Mouse (Mus musculus) embryonic fibroblast, embryonic 13.5 days (primary cell): ENCODE data around the gene Macrod2. TPM values are rescaled to one million over a fixed set of nuclear protein-coding genes. Genes with fewer than 3 reads are reported as not detected.

Experiments
- H3K27ac ChIP-seq: 2 replicates; pipeline ENCODE4 v1.5.1; 2012; ENCODE audit warnings: low read length, control low read depth, inconsistent platforms; ENCODE audit not compliant: insufficient read depth
- H3K4me1 ChIP-seq: 2 replicates; pipeline ENCODE4 v1.6.1; 2011; ENCODE audit warnings: low read length; ENCODE audit not compliant: control insufficient read depth, insufficient read depth
- H3K4me3 ChIP-seq: 2 replicates; pipeline ENCODE4 v1.5.1; 2011; ENCODE audit warnings: mild to moderate bottlenecking, control low read depth, low read length; ENCODE audit not compliant: insufficient read depth
- CTCF ChIP-seq: IDR thresholded peaks from 2 replicates; pipeline ENCODE4 v1.5.1; 2011; ENCODE audit warnings: mild to moderate bottlenecking, control low read depth, low read length, moderate library complexity, borderline replicate concordance; ENCODE audit not compliant: insufficient read depth
- POLR2A ChIP-seq: IDR thresholded peaks from 2 replicates; pipeline ENCODE4 v1.6.1; 2011; ENCODE audit warnings: low read depth, mild to moderate bottlenecking, control low read depth, low read length, moderate library complexity
- polyA plus RNA-seq: library from polyadenylated mRNA; stranded (reverse); fragments of >200 nt; gene quantifications from 2 replicates; pipeline ENCODE4 v1.2.4, GENCODE M21; 2011; ENCODE audit warnings: low read depth; ENCODE audit not compliant: missing spikeins, insufficient read length

Macrod2 gene
- polyA plus RNA-seq, 1 experiment: 8.6 TPM

GRCm38 (mm10) chr2:141954795-141955194 lies 1559.7 kb downstream of the Macrod2 start:
- H3K27ac ChIP-seq: no peak overlapping the region
- TF ChIP-seq CTCF: no peak
- no peak for TF ChIP-seq POLR2A
- no peaks in the 10 kb centered on the region for H3K4me1 ChIP-seq
- no peak overlapping the region for H3K4me3 ChIP-seq

- Histone ChIP-seq H3K27ac (no peak overlapping the region), H3K4me3 (no peak overlapping the region), H3K4me1 (no peaks in the 10 kb centered on the region)
- no peak for TF ChIP-seq POLR2A
Observed at GRCm38 (mm10) chr2:141955197-141955596, 1560.1 kb downstream of the Macrod2 start.

GRCm38 (mm10) chr2:141962868-141963267 lies 1567.8 kb downstream of the Macrod2 start:
- no peak overlapping the region for H3K4me3 ChIP-seq
- no peaks in the 10 kb centered on the region for H3K4me1 ChIP-seq
- no peak for TF ChIP-seq CTCF
- no peak for TF ChIP-seq POLR2A
- H3K27ac ChIP-seq: no peak overlapping the region

- Histone ChIP-seq H3K27ac (no peak overlapping the region), H3K4me3 (no peak overlapping the region), H3K4me1 (no peaks in the 10 kb centered on the region)
- no peak for TF ChIP-seq POLR2A
- no peak for TF ChIP-seq CTCF
Observed at GRCm38 (mm10) chr2:141983664-141984395, 1588.7 kb downstream of the Macrod2 start.

GRCm38 (mm10) chr2:141998901-141999300 lies 1603.8 kb downstream of the Macrod2 start:
- Histone ChIP-seq H3K4me1 (peaks cover 3% of the 10 kb centered on the region), H3K27ac (no peak overlapping the region), H3K4me3 (no peak overlapping the region)
- TF ChIP-seq POLR2A (no peak), CTCF (no peak)

GRCm38 (mm10) chr2:142024534-142025155 lies 1629.5 kb downstream of the Macrod2 start:
- H3K4me3 ChIP-seq: no peak overlapping the region
- H3K4me1 ChIP-seq: no peaks in the 10 kb centered on the region
- TF ChIP-seq CTCF (no peak), POLR2A (no peak)
- no peak overlapping the region for H3K27ac ChIP-seq

GRCm38 (mm10) chr2:142026721-142027120 lies 1631.6 kb downstream of the Macrod2 start:
- Histone ChIP-seq H3K4me1 (no peaks in the 10 kb centered on the region), H3K4me3 (no peak overlapping the region), H3K27ac (no peak overlapping the region)
- TF ChIP-seq POLR2A: no peak
- TF ChIP-seq CTCF: no peak

GRCm38 (mm10) chr2:142030756-142031646 lies 1635.9 kb downstream of the Macrod2 start:
- no peak overlapping the region for H3K4me3 ChIP-seq
- no peaks in the 10 kb centered on the region for H3K4me1 ChIP-seq
- H3K27ac ChIP-seq: no peak overlapping the region
- TF ChIP-seq POLR2A (no peak), CTCF (no peak)

- Histone ChIP-seq H3K4me1 (no peaks in the 10 kb centered on the region), H3K4me3 (no peak overlapping the region), H3K27ac (no peak overlapping the region)
- TF ChIP-seq CTCF: no peak
- TF ChIP-seq POLR2A: no peak
Observed at GRCm38 (mm10) chr2:142055576-142055975, 1660.5 kb downstream of the Macrod2 start.
